Mouse (Mus musculus) layer of hippocampus, adult 9-11 months (tissue): Measurements from ENCODE around the gene Wipf2.
"Not testable (repeated sequence)": the region's sequence is repeated elsewhere in the genome, so short reads cannot be mapped to it uniquely, and the experiment has no call there.

ENCODE experiments used
- DNase-seq: peaks from one replicate; pipeline ENCODE4 v3.0.0; 2022

Wipf2 gene

GRCm38 (mm10) chr11:98863028-98863750 lies at the start of gene Wipf2:
Gene Wipf2, plus strand, starts transcription at chr11:98863638.
- DNase-seq: peak; percentile 95

DNA sequence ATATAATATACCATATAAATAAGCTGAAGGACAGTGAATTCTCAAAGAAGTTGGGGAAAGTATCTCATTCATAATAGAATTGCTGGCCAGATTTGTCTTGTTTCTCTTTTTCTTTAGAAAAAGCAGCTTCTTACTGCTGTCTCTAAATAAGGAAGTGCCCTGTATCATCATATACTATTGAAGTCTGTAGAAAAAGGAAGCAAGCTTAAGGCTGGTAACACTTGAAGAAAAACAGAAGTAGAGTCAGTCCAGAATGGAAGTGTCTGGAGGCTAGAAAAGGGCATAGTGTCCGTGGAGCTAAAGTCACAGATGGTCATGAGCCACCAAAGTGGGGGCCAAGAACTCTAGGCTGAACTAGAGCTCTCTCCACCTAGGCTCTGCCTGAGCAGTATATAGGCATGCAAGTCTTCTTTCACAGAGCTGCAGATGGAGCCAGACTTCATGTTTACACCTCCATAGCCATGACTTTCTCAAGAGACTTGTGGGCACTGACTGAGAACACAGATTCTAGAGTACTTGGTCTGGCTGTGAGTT lies 46.7 kb upstream of the Wipf2 start:
- no peak for DNase-seq

DNA sequence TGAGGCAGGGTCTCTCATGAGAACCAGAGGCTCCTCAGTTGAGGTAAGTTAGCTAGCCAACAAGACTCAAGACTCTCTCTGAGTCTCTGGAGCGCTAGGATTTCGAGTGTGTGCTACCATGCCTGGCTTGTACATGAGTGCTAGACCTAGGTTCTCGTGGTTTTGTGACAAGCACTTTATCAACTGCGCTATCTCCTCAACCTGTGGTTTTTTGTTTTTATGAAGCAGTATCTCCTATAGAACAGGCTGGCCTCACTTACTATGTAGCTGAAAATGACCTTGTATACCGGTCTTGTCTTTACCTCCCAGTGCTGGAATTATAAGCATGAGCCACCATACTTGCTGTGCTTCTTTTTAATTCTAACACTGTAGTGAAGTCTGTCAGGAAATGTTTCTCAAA lies 42.5 kb upstream of the Wipf2 start:
- no peak for DNase-seq

- DNase-seq: not testable (repeated sequence)
Observed at GRCm38 (mm10) chr11:98826071-98826470, 37.4 kb upstream of the Wipf2 start.

DNA sequence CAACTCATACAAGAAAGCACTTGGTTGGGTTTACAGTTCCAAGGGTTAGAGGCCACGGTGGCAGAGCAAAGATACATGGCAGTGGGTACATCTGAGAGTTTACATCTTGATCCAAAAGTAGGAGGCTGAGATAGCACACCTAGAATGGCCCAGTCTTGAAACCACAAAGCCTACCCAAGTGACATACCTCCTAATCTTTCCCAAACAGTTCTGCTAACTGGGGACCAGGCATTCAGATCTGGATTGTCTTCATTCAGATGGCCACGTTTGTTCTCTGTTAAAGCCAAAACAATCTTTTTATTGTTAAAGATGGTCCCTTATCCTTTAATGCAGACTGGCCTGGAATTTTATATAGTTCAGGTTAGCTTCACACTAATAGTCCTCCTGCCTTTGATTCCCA lies 35.6 kb upstream of the Wipf2 start:
- DNase-seq: no peak

GRCm38 (mm10) chr11:98829091-98829775 lies 34.2 kb upstream of the Wipf2 start:
- DNase-seq: no peak

DNA sequence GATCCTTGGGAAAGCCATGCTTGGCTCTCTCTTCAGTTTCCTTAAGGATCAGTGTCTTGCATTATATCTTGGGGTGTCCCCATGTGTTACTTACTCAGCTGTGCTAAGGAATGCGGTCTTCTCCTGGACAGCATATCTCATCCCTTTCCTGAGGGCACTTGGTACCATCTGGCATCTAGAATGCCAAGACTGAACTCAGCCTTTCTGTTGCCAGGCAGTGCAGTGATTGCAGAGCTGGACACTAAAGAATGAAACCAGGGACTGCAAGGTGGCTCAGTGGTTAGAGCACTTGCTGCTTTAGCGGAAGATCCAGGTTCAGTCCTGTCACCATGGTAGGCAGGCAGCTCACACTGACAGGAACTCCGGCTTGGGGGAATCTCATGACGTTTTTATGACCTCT lies 33.6 kb upstream of the Wipf2 start:
- DNase-seq: no peak

- no peak for DNase-seq
Observed at GRCm38 (mm10) chr11:98835296-98835695, 28.1 kb upstream of the Wipf2 start.

GRCm38 (mm10) chr11:98835725-98836124 lies 27.7 kb upstream of the Wipf2 start:
- peak; percentile 50 for DNase-seq

GRCm38 (mm10) chr11:98836128-98836527 lies 27.3 kb upstream of the Wipf2 start:
- no peak for DNase-seq

DNA sequence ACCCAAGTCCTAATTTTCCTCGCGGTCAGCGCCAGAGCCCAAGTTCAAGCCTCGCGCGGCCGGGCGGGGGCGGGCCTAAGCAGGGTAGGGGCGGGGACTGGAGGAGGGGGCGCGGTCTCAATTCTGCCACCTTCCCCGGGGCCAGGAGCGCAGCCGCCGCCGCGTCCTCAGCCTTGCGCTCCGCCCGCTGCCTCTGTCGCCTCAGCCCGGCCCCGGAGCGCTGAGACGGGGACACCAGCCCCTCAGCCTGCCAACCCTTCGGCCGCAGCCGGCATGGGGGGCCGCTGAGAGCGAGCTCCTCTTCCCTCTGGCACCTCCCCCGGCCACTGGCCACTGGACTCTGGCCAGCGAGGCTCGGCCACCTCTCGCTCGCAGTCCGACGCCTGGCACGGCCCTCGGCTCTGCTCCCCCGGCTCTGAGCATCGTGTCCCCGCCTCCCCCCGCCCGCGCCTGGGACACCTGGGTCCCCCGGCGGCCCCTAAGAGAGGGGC lies 26.7 kb upstream of the Wipf2 start, which contains the start of gene Rapgefl1:
TSS of gene Rapgefl1 (plus strand) at position 135 of the 491 bp plus-strand sequence.
- peak; percentile 78 for DNase-seq

GRCm38 (mm10) chr11:98837231-98837704 lies 26.2 kb upstream of the Wipf2 start:
- DNase-seq: no peak

- no peak for DNase-seq
Observed at GRCm38 (mm10) chr11:98837917-98838316, 25.5 kb upstream of the Wipf2 start.

GRCm38 (mm10) chr11:98838512-98838911 lies 24.9 kb upstream of the Wipf2 start:
- DNase-seq: peak; percentile 87

GRCm38 (mm10) chr11:98839402-98839801 lies 24.0 kb upstream of the Wipf2 start:
- DNase-seq: no peak

DNA sequence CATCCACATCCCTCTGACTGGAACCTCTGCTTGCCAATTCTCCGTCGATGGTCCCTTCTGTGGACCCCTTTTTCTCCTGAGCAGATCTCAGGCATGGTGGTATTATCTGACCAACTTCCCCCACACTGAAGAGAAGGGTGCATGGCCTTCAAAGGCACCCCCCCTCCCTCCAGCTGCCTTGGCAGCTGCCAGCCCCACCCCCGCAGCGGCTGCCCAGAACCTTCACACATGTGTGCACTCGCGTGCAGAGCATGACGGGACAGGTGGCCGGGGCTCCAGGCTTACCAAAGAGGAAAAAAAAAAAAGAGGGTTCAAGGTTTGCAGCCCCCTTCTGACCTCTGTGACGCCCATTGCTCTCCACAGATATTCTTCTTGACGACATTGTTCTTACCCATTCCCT lies 23.5 kb upstream of the Wipf2 start:
- DNase-seq: no peak

GRCm38 (mm10) chr11:98846016-98846415 lies 17.4 kb upstream of the Wipf2 start:
- DNase-seq: no peak

GRCm38 (mm10) chr11:98846865-98847604 lies 16.4 kb upstream of the Wipf2 start:
- no peak for DNase-seq

GRCm38 (mm10) chr11:98849196-98849894 lies 14.1 kb upstream of the Wipf2 start:
- no peak for DNase-seq

- DNase-seq: peak; percentile 77
Observed at GRCm38 (mm10) chr11:98850100-98851093, 13.0 kb upstream of the Wipf2 start.

DNA sequence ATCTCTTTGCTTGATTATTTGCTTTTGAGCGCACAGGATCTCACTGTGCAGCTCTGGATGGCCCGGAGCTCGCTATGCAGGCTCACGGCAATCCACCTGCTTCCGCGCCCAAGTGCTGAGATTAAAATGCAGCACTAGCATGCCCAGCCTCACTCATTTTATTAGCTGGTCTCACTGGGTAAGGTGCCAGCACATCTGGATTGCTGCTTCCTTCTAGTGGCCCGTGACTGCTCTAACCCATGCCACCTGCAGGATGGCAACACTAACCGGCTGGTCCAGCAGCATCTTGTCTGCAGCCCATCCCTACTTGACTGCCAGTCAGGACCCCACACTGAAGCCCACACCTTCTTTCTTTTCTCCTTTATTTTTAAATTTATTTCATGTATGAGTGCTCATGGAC lies 9.3 kb upstream of the Wipf2 start:
- DNase-seq: no peak
